Mouse (Mus musculus): ENCODE data around the gene Slc24a3. TPM values are rescaled to one million over a fixed set of nuclear protein-coding genes. Genes with fewer than 3 reads are reported as not detected.
A peak's percentile ranks its signal among the peaks of the same experiment; 100 is the strongest.

Slc24a3 gene
- polyA plus RNA-seq, 1 experiment from 2014 or later, result 6.1 TPM

GRCm38 (mm10) chr2:145342956-145343355 lies 175.4 kb downstream of the Slc24a3 start:
- H3K36me3 ChIP-seq, result no peaks in the 10 kb centered on the region
- no peaks in the 10 kb centered on the region for H3K4me1 ChIP-seq (replicated peaks)
- H3K9ac ChIP-seq, result no peak overlapping the region
- H3K9me3 ChIP-seq, result no peaks in the 10 kb centered on the region
- no peak overlapping the region for H3K27ac ChIP-seq
- no peak overlapping the region for H3K4me3 ChIP-seq
- no peaks in the 10 kb centered on the region for H3K27me3 ChIP-seq
- H3K4me2 ChIP-seq, result no peak overlapping the region
- 87% methylated on average over 4 of the region's 4 CpGs for WGBS
- no peak for ATAC-seq (ENCODE audit: low FRiP score)

GRCm38 (mm10) chr2:145344521-145344920 lies 177.0 kb downstream of the Slc24a3 start:
- WGBS, result 85% methylated on average over 1 of the region's 1 CpGs
- H3K9me3 ChIP-seq, result no peaks in the 10 kb centered on the region
- no peak overlapping the region for H3K4me3 ChIP-seq
- no peak overlapping the region for H3K9ac ChIP-seq
- no peaks in the 10 kb centered on the region for H3K27me3 ChIP-seq
- no peak overlapping the region for H3K4me2 ChIP-seq
- H3K36me3 ChIP-seq, result no peaks in the 10 kb centered on the region
- no peak for ATAC-seq (ENCODE audit: low FRiP score)
- no peak overlapping the region for H3K27ac ChIP-seq
- no peaks in the 10 kb centered on the region for H3K4me1 ChIP-seq (replicated peaks)

DNA sequence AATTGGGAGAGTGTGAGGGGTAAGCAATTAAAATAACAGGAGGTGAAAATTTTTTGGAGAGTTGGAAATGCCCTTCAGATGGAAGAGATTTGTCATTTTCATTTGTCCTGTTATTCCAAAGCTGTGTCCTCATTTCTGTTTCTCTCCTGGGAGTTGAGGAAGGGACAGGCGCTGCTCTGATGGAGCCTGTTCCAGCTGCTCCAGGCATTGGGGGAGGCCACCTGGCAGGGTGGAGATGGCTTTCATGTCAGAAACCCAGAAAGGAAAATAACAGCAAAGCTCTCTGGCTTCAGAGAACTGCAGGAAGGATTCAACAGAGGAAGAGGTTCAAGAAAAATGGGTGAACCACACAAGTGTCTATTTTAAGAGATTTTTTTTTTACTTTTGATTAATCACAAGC lies 186.2 kb downstream of the Slc24a3 start:
- no peak overlapping the region for H3K27ac ChIP-seq
- no peak for ATAC-seq (ENCODE audit: low FRiP score)
- H3K9me3 ChIP-seq, result no peaks in the 10 kb centered on the region
- WGBS, result 80% methylated on average over 1 of the region's 1 CpGs
- H3K4me2 ChIP-seq, result no peak overlapping the region
- no peaks in the 10 kb centered on the region for H3K4me1 ChIP-seq (replicated peaks)
- H3K36me3 ChIP-seq, result no peaks in the 10 kb centered on the region
- no peaks in the 10 kb centered on the region for H3K27me3 ChIP-seq
- no peak overlapping the region for H3K4me3 ChIP-seq
- H3K9ac ChIP-seq, result no peak overlapping the region

DNA sequence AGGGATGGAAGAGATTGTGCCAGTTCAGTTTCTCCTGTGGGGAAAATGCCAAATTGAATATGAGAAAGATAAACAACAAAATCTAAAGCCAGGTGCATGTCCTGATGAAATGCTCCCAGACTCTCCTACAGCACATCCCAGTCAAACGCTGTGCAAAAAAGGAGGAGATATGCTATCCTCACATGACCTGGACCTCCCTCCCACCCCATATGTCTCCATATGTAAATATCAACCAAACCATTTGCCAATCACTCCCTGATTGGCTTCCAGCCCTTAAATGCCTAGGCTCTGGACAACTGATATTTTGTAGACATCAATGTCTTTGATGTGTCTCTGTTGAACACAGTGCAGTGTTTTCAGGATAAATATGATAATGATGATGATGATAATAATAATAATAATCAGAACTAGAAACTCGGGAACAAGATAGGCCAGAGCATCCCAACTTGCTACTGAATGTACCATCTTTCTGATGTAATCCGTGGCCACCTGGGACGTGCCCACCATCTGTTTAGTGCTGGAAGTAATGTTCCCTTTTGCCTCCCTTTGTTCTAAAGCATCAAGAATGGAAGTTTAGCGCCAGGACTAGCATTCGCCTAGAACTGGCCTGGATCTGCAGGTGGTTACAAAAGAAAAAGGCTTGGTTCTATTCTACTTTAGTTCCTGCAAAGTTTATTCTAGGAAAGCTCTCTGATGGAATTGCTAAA lies 190.8 kb downstream of the Slc24a3 start:
- H3K4me3 ChIP-seq, result no peak overlapping the region
- ATAC-seq (ENCODE audit: low FRiP score), result no peak
- no peaks in the 10 kb centered on the region for H3K4me1 ChIP-seq (replicated peaks)
- H3K4me2 ChIP-seq, result no peak overlapping the region
- H3K27me3 ChIP-seq, result no peaks in the 10 kb centered on the region
- H3K36me3 ChIP-seq, result no peaks in the 10 kb centered on the region
- WGBS, result 84% methylated on average over 6 of the region's 6 CpGs
- no peaks in the 10 kb centered on the region for H3K9me3 ChIP-seq
- H3K27ac ChIP-seq, result no peak overlapping the region
- no peak overlapping the region for H3K9ac ChIP-seq

DNA sequence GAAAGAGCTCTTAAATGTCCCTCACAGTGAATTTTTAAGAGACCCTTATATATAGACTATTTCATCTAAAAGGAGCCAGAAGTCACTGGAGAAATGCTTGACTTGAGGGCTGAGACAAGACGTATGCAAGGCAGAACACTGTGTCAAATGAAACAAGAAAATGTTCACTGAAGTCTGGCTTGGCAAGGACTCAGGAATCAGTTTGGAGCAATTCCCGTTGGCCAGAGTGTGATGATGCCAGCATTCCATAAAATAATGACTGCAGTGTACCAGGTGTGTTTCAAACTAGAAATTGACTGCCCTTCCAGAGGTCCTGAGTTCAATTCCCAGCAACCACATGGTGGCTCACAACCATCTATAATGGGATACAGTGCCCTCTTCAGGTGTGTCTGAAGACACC lies 196.1 kb downstream of the Slc24a3 start:
- no peaks in the 10 kb centered on the region for H3K4me1 ChIP-seq (replicated peaks)
- H3K9ac ChIP-seq, result no peak overlapping the region
- no peak overlapping the region for H3K4me3 ChIP-seq
- H3K36me3 ChIP-seq, result no peaks in the 10 kb centered on the region
- H3K4me2 ChIP-seq, result no peak overlapping the region
- H3K9me3 ChIP-seq, result no peaks in the 10 kb centered on the region
- H3K27me3 ChIP-seq, result no peaks in the 10 kb centered on the region
- no peak for ATAC-seq (ENCODE audit: low FRiP score)
- H3K27ac ChIP-seq, result no peak overlapping the region
- 85% methylated on average over 2 of the region's 2 CpGs for WGBS

DNA sequence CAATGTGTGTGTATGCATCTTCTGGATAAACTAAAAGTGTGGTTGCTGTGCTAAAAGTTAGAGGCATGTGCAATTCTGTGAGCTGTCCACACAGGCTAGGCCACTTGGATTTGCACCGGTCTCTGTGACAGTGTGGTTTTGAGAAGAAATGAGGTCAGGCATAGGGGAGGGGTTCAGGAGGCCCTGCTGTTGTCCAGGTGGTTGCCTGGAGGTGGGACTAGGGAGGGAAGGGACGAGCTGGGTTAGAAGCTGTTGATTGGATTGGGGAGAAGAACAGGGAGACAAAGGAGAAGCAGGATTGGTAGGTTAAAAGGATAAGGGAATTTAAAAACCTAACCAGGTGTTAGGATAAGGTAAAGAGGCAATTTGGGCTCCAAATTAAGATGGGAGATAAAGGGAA lies 201.1 kb downstream of the Slc24a3 start:
- no peak overlapping the region for H3K4me3 ChIP-seq
- no peak overlapping the region for H3K4me2 ChIP-seq
- no peak overlapping the region for H3K27ac ChIP-seq
- 75% methylated on average over 2 of the region's 2 CpGs for WGBS
- H3K4me1 ChIP-seq (replicated peaks), result no peaks in the 10 kb centered on the region
- no peak for ATAC-seq (ENCODE audit: low FRiP score)
- no peaks in the 10 kb centered on the region for H3K9me3 ChIP-seq
- no peaks in the 10 kb centered on the region for H3K36me3 ChIP-seq
- H3K27me3 ChIP-seq, result no peaks in the 10 kb centered on the region
- H3K9ac ChIP-seq, result no peak overlapping the region

- ATAC-seq (ENCODE audit: low FRiP score), result no peak
- no peaks in the 10 kb centered on the region for H3K4me1 ChIP-seq (replicated peaks)
- H3K9me3 ChIP-seq, result no peaks in the 10 kb centered on the region
- H3K4me2 ChIP-seq, result no peak overlapping the region
- H3K9ac ChIP-seq, result no peak overlapping the region
- H3K27me3 ChIP-seq, result no peaks in the 10 kb centered on the region
- no peak overlapping the region for H3K27ac ChIP-seq
- WGBS, result 74% methylated on average over 4 of the region's 4 CpGs
- no peaks in the 10 kb centered on the region for H3K36me3 ChIP-seq
- H3K4me3 ChIP-seq, result no peak overlapping the region
Measured at GRCm38 (mm10) chr2:145370795-145371194, 203.2 kb downstream of the Slc24a3 start.

- no peak overlapping the region for H3K4me2 ChIP-seq
- no peak overlapping the region for H3K9ac ChIP-seq
- H3K4me1 ChIP-seq (replicated peaks), result no peaks in the 10 kb centered on the region
- no peak overlapping the region for H3K4me3 ChIP-seq
- 57% methylated on average over 5 of the region's 5 CpGs for WGBS
- H3K27ac ChIP-seq, result no peak overlapping the region
- no peaks in the 10 kb centered on the region for H3K9me3 ChIP-seq
- no peaks in the 10 kb centered on the region for H3K27me3 ChIP-seq
- no peaks in the 10 kb centered on the region for H3K36me3 ChIP-seq
- ATAC-seq (ENCODE audit: low FRiP score), result peak; percentile 57; the same call in 1 of the 2 replicates
Measured at GRCm38 (mm10) chr2:145373803-145374202, 206.2 kb downstream of the Slc24a3 start.

- Histone ChIP-seq H3K4me3 (no peak overlapping the region), H3K4me2 (no peak overlapping the region), H3K9ac (no peak overlapping the region), H3K27me3 (no peaks in the 10 kb centered on the region), H3K27ac (no peak overlapping the region), H3K9me3 (no peaks in the 10 kb centered on the region), H3K4me1 (replicated peaks) (no peaks in the 10 kb centered on the region), H3K36me3 (no peaks in the 10 kb centered on the region)
- peak; percentile 77 for ATAC-seq (ENCODE audit: low FRiP score)
- 78% methylated on average over 13 of the region's 13 CpGs for WGBS
Measured at GRCm38 (mm10) chr2:145382908-145383770, 215.6 kb downstream of the Slc24a3 start.

GRCm38 (mm10) chr2:145384221-145384620 lies 216.7 kb downstream of the Slc24a3 start:
- no peak overlapping the region for H3K4me3 ChIP-seq
- no peak overlapping the region for H3K4me2 ChIP-seq
- no peaks in the 10 kb centered on the region for H3K36me3 ChIP-seq
- no peaks in the 10 kb centered on the region for H3K9me3 ChIP-seq
- WGBS, result 83% methylated on average over 2 of the region's 2 CpGs
- no peaks in the 10 kb centered on the region for H3K4me1 ChIP-seq (replicated peaks)
- no peak overlapping the region for H3K27ac ChIP-seq
- no peak overlapping the region for H3K9ac ChIP-seq
- no peak for ATAC-seq (ENCODE audit: low FRiP score)
- H3K27me3 ChIP-seq, result no peaks in the 10 kb centered on the region

- ATAC-seq (ENCODE audit: low FRiP score), result no peak
- WGBS, result 90% methylated on average over 3 of the region's 3 CpGs
- H3K36me3 ChIP-seq, result no peaks in the 10 kb centered on the region
- H3K9ac ChIP-seq, result no peak overlapping the region
- H3K27me3 ChIP-seq, result no peaks in the 10 kb centered on the region
- H3K4me2 ChIP-seq, result no peak overlapping the region
- H3K4me3 ChIP-seq, result no peak overlapping the region
- no peak overlapping the region for H3K27ac ChIP-seq
- no peaks in the 10 kb centered on the region for H3K4me1 ChIP-seq (replicated peaks)
- no peaks in the 10 kb centered on the region for H3K9me3 ChIP-seq
Measured at GRCm38 (mm10) chr2:145385220-145385619, 217.7 kb downstream of the Slc24a3 start.

DNA sequence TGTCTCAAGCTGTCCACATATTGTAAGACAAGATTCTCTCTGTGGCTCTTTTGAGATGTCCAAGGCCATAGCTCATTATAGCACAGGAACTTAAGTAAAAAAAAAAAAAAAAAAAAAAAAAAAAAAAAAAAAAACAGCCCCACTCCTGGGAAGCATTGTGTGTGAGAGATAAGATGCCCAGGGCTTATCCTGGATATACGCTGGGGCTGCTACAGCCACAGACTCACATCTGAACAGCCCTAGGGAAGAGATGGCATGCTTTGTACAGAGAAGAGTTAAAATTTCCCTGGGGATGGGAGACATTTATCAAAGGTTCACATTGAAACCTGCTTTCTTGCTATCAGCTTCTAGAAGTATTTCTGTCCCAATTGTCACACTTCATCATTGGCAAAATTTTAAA lies 218.2 kb downstream of the Slc24a3 start:
- Histone ChIP-seq H3K4me1 (replicated peaks) (no peaks in the 10 kb centered on the region), H3K9me3 (no peaks in the 10 kb centered on the region), H3K27me3 (no peaks in the 10 kb centered on the region), H3K27ac (no peak overlapping the region), H3K4me2 (no peak overlapping the region), H3K4me3 (no peak overlapping the region), H3K36me3 (no peaks in the 10 kb centered on the region), H3K9ac (no peak overlapping the region)
- no peak for ATAC-seq (ENCODE audit: low FRiP score)
- 79% methylated on average over 1 of the region's 1 CpGs for WGBS

DNA sequence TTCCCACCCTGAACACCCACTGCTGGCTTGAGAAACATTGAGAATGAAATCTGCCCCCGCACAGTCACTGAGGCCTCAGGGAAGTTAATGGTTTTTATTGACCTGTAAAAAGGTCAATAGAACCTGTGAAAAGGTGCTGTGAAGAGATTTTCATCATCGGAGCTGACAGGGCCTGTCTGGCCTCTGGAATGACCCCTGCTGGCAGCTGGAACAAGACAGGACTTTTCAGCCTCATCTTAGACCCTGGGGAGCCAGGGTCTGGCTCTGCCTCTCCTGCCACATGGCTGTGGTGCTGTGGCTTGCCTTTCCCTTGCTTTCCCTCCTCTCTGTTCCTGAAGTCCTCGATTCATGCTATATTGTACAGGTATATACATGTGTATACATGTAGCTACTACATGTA lies 228.2 kb downstream of the Slc24a3 start:
- 59% methylated on average over 3 of the region's 3 CpGs for WGBS
- no peaks in the 10 kb centered on the region for H3K27me3 ChIP-seq
- peak; percentile 21; the same call in 1 of the 2 replicates for ATAC-seq (ENCODE audit: low FRiP score)

More for the DNA sequence above, 228.2 kb downstream of the Slc24a3 start:
- H3K27ac ChIP-seq, result no peak overlapping the region
- H3K9me3 ChIP-seq, result no peaks in the 10 kb centered on the region
- H3K9ac ChIP-seq, result no peak overlapping the region
- H3K4me2 ChIP-seq, result no peak overlapping the region
- peaks cover 26% of the 10 kb centered on the region for H3K4me1 ChIP-seq (replicated peaks)
- H3K36me3 ChIP-seq, result no peaks in the 10 kb centered on the region
- H3K4me3 ChIP-seq, result no peak overlapping the region
